Mouse (Mus musculus) brain, embryonic 14.5 days (tissue): ENCODE results near the gene Pycr1.

Experiments used
- CTCF ChIP-seq: fragments of 200-500 bp; IDR thresholded peaks from 2 replicates; pipeline ENCODE4 v1.5.1; 2012; ENCODE audit warnings: inconsistent platforms, mild to moderate bottlenecking, moderate library complexity, borderline replicate concordance; ENCODE audit not compliant: insufficient read depth, insufficient read length; ENCODE audit errors: extremely low read depth
- POLR2A ChIP-seq: fragments of 200-500 bp; IDR thresholded peaks from 2 replicates; pipeline ENCODE4 v1.6.1; 2012; ENCODE audit warnings: mild to moderate bottlenecking, inconsistent platforms, borderline replicate concordance; ENCODE audit not compliant: poor library complexity, insufficient read depth, insufficient read length, severe bottlenecking; ENCODE audit errors: extremely low read depth

DNA sequence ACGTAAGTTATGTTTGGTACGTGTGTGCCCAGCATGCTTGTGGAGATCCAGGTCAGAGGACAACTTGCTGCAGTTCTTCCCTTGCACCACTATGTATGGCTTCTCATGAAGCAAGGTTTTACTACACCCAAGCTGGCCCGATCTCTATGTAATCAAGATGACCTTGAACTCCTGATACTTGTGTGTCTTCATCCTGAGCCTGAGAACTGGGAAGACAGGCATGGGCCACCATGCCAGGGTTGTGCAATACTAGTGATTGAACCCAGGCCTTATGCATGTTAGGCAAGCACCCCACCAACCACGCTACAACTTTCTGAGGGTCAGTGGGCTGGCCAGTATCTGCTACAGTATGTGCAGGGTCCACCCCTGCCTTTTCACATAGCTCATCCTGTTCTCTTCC lies 33.4 kb upstream of the Pycr1 start:
- TF ChIP-seq CTCF (no peak), POLR2A (no peak)
